Mouse (Mus musculus) MEL (cell line): Measurements from ENCODE around the gene Nlrx1. TPM values are rescaled to one million over a fixed set of nuclear protein-coding genes. Genes with fewer than 3 reads are reported as not detected.

ENCODE experiments used
- DNase-seq: peaks from one replicate; pipeline ENCODE4 v3.0.0; 2011; ENCODE audit warnings: low read depth, low spot score
- H3K27ac ChIP-seq: 2 replicates; pipeline ENCODE4 v1.5.1; 2012; ENCODE audit warnings: low read depth, mild to moderate bottlenecking, control low read depth, low read length, moderate library complexity; ENCODE audit not compliant: control insufficient read depth
- H3K27me3 ChIP-seq, 2 experiments: fragments of 150-350 bp in 1 of 2; sonication (generic) in 1 of 2; 2 replicates each; pipeline ENCODE4 v1.6.1; 2012; ENCODE audit warnings: low read length in 2 of 2, mild to moderate bottlenecking in 2 of 2, improper control_type of control experiment in 1 of 2, moderate library complexity in 1 of 2; ENCODE audit not compliant: insufficient read depth in 2 of 2, control insufficient read depth in 1 of 2
- H3K36me3 ChIP-seq, 2 experiments: 2 replicates each; pipeline ENCODE4 v1.6.1; 2012 to 2014; ENCODE audit warnings: low read length in 2 of 2, improper control_type of control experiment in 1 of 2, inconsistent platforms in 1 of 2, mild to moderate bottlenecking in 1 of 2; ENCODE audit not compliant: insufficient read depth in 2 of 2, control insufficient read depth in 1 of 2
- H3K4me1 ChIP-seq, 2 experiments: fragments of 150-350 bp in 1 of 2; sonication (generic) in 1 of 2; 2 replicates each; pipeline ENCODE4 v1.6.1; 2012; ENCODE audit warnings: low read length in 2 of 2, improper control_type of control experiment in 1 of 2, mild to moderate bottlenecking in 1 of 2; ENCODE audit not compliant: insufficient read depth in 2 of 2, control insufficient read depth in 1 of 2
- H3K4me3 ChIP-seq, 2 experiments: fragments of 150-350 bp in 1 of 2; sonication (generic) in 1 of 2; 2 replicates each; pipeline ENCODE4 v1.5.1; 2012; ENCODE audit warnings: low read depth in 2 of 2, low read length in 2 of 2, mild to moderate bottlenecking in 2 of 2, moderate library complexity in 2 of 2, control low read depth in 1 of 2, improper control_type of control experiment in 1 of 2; ENCODE audit not compliant: control insufficient read depth in 1 of 2, insufficient read depth in 1 of 2
- H3K79me2 ChIP-seq: 2 replicates; pipeline ENCODE4 v1.6.1; 2012; ENCODE audit warnings: mild to moderate bottlenecking, low read length, moderate library complexity; ENCODE audit not compliant: control insufficient read depth, poor library complexity, insufficient read depth
- H3K9ac ChIP-seq: 2 replicates; pipeline ENCODE4 v1.6.1; 2012; ENCODE audit warnings: low read depth, mild to moderate bottlenecking, control low read depth, low read length, moderate library complexity; ENCODE audit not compliant: control insufficient read depth, poor library complexity, severe bottlenecking
- H3K9me3 ChIP-seq: fragments of 150-350 bp; sonication (generic); replicated peaks from 2 replicates; pipeline ENCODE4 v1.6.1; 2012; ENCODE audit warnings: mild to moderate bottlenecking, low read length, improper control_type of control experiment, moderate library complexity; ENCODE audit not compliant: insufficient read depth
- EP300 ChIP-seq, 2 experiments: IDR thresholded peaks; 2 replicates each; pipeline ENCODE4 v1.6.1; 2011; ENCODE audit warnings: improper control_type of control experiment in 2 of 2, low read length in 2 of 2, low read depth in 1 of 2, mild to moderate bottlenecking in 1 of 2
- GABPA ChIP-seq: IDR thresholded peaks from 2 replicates; pipeline ENCODE4 v1.6.1; 2012; ENCODE audit warnings: low read depth, mild to moderate bottlenecking, inconsistent platforms, low read length, improper control_type of control experiment, moderate library complexity
- GATA1 ChIP-seq: IDR thresholded peaks from 2 replicates; pipeline ENCODE4 v1.6.1; 2011; ENCODE audit warnings: low read depth, low read length, improper control_type of control experiment
- HCFC1 ChIP-seq: IDR thresholded peaks from 2 replicates; pipeline ENCODE4 v1.6.1; 2012; ENCODE audit warnings: low read depth, mild to moderate bottlenecking, inconsistent platforms, low read length, improper control_type of control experiment, moderate library complexity
- MAFK ChIP-seq: IDR thresholded peaks from 2 replicates; pipeline ENCODE4 v1.6.1; 2011; ENCODE audit warnings: low read depth, mild to moderate bottlenecking, low read length, improper control_type of control experiment, borderline replicate concordance
- MXI1 ChIP-seq: IDR thresholded peaks from 2 replicates; pipeline ENCODE4 v1.6.1; 2011; ENCODE audit warnings: mild to moderate bottlenecking, low read depth, low read length, improper control_type of control experiment
- MYB ChIP-seq: IDR thresholded peaks from 2 replicates; pipeline ENCODE4 v1.6.1; 2011; ENCODE audit warnings: mild to moderate bottlenecking, low read depth, low read length, improper control_type of control experiment
- NRF1 ChIP-seq: IDR thresholded peaks from 2 replicates; pipeline ENCODE4 v1.6.1; 2014; ENCODE audit warnings: low read depth, mild to moderate bottlenecking, inconsistent platforms, low read length, improper control_type of control experiment, moderate library complexity; ENCODE audit not compliant: poor library complexity, insufficient read depth, severe bottlenecking
- POLR2AphosphoS2 ChIP-seq: IDR thresholded peaks from 2 replicates; pipeline ENCODE4 v1.6.1; 2011; ENCODE audit warnings: low read length, improper control_type of control experiment
- RAD21 ChIP-seq: IDR thresholded peaks from 2 replicates; pipeline ENCODE4 v1.6.1; 2011; ENCODE audit warnings: mild to moderate bottlenecking, low read depth, low read length, improper control_type of control experiment
- RCOR1 ChIP-seq: IDR thresholded peaks from 2 replicates; pipeline ENCODE4 v1.6.1; 2012; ENCODE audit warnings: low read depth, mild to moderate bottlenecking, inconsistent platforms, low read length, improper control_type of control experiment
- SMC3 ChIP-seq: IDR thresholded peaks from 2 replicates; pipeline ENCODE4 v1.6.1; 2011; ENCODE audit warnings: low read depth, low read length, improper control_type of control experiment
- TBP ChIP-seq: IDR thresholded peaks from 2 replicates; pipeline ENCODE4 v1.8.0; 2011; ENCODE audit warnings: low read depth, low read length, improper control_type of control experiment
- ZMIZ1 ChIP-seq: IDR thresholded peaks from 2 replicates; pipeline ENCODE4 v1.6.1; 2012; ENCODE audit warnings: low read depth, mild to moderate bottlenecking, inconsistent platforms, low read length, improper control_type of control experiment, moderate library complexity
- ZNF384 ChIP-seq: IDR thresholded peaks from 2 replicates; pipeline ENCODE4 v1.6.1; 2012; ENCODE audit warnings: low read depth, mild to moderate bottlenecking, inconsistent platforms, low read length, improper control_type of control experiment
- polyA plus RNA-seq, 2 experiments: library from polyadenylated mRNA; stranded (reverse) in 1 of 2; unstranded in 1 of 2; fragments of >175 nt in 1 of 2; fragments of >200 nt in 1 of 2; gene quantifications; 2 replicates each; pipeline versions ENCODE4 v1.2.1 to v1.2.4; 2012; ENCODE audit warnings: low replicate concordance in 2 of 2, low read depth in 1 of 2; ENCODE audit not compliant: insufficient read length in 2 of 2, insufficient read depth in 1 of 2, missing spikeins in 1 of 2
- total RNA-seq: library from RNA; depleted of rRNA; stranded (reverse); fragments of 300-350 nt; gene quantifications from 2 replicates; pipeline ENCODE4 v1.2.3, GENCODE M21; 2012

Nlrx1 gene
- total and polyA plus RNA-seq, 3 experiments, result 1.2 to 7.0 TPM; not detected in 1

DNA sequence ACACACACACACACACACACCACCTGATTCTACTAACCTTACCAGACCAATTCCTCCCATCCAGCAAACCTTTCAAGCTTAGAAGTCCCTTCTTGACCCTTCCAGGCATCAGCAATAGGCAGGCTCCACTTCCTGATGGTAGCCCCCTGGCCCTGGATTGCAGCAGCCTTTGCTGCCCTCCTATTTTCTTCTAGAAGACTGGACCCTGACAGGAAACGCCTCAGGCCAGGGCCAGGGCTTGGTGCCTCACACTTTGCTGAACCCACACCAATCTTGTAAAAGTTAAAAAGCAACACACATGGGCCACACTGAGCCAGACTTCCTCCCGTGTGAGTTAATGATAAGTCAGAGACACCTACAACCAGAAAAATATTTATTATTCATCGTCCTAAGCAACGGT is 31.3 kb downstream of the Nlrx1 start:
- no peaks in the 10 kb centered on the region for H3K9me3 ChIP-seq
- H3K4me1 ChIP-seq, result peaks cover 0 to 2% of the 10 kb centered on the region in 2 experiments; a peak in 3 of 4 replicates
- no peak for DNase-seq
- peaks cover 0 to 5% of the 10 kb centered on the region in 2 experiments; a peak in 2 of 4 replicates for H3K36me3 ChIP-seq
- no peak overlapping the region for H3K9ac ChIP-seq
- TF ChIP-seq MYB (no peak), MAFK (no peak), SMC3 (no peak), NRF1 (no peak), GATA1 (no peak), POLR2AphosphoS2 (no peak), EP300 (IDR thresholded peaks at IDR 0.05; ENCODE audit: low read depth in 1 of 2, low read length in 2 of 2) (no peak), MXI1 (no peak), RAD21 (no peak)
- H3K79me2 ChIP-seq, result peaks cover 10% of the 10 kb centered on the region
- H3K27ac ChIP-seq, result no peak overlapping the region
- no peak overlapping the region for H3K4me3 ChIP-seq
- H3K27me3 ChIP-seq, result no peaks in the 10 kb centered on the region

DNA sequence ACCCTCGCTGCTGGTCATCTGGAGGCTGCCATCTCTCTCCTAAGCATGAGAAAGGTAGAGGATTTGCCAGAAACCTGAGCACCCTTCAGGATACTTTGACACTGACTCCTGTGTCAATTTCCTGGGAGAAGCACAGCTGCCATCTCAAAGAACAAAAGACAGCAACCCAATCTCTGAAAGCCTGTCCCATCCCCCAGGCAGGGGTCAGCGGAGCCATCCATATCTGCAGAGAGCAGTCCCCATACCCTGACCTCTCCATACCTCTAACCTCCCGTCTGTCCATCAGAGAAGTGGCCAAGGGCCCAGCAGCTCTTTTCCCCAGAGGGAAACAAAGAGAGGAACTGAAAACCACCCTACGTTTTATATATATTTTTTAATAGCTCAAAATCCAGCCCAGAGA is 31.8 kb downstream of the Nlrx1 start:
- Histone ChIP-seq H3K4me1 (peaks cover 0 to 6% of the 10 kb centered on the region in 2 experiments; a peak in 3 of 4 replicates), H3K79me2 (peaks cover 15% of the 10 kb centered on the region), H3K27ac (no peak overlapping the region), H3K36me3 (peaks cover 0 to 9% of the 10 kb centered on the region in 2 experiments; a peak in 2 of 4 replicates), H3K4me3 (no peak overlapping the region), H3K9ac (no peak overlapping the region), H3K9me3 (no peaks in the 10 kb centered on the region), H3K27me3 (no peaks in the 10 kb centered on the region)
- no peak for DNase-seq
- TF ChIP-seq ZMIZ1 (no peak), HCFC1 (no peak), ZNF384 (no peak), GATA1 (no peak), POLR2AphosphoS2 (no peak), MXI1 (no peak), RCOR1 (no peak), RAD21 (no peak), GABPA (no peak), TBP (no peak), SMC3 (no peak)
